In genomic region chrX:104760311-104760710, GRCm38 (mm10) we compare ENCODE assay signal across 19 mouse cellular contexts.
"Had no signal": no experiment of that assay in that cellular context is flagged by ENCODE, and none has a peak within 500 bp of the region (broad histone marks: within the 10 kb centered on the region; RNA-seq: fewer than 3 reads in every experiment).

No protein-coding gene starts in this region.

- H3K36me3 ChIP-seq: kidney, embryonic 15.5 days; liver, embryonic 13.5 days; neural tube, embryonic 12.5 days; neural tube, embryonic 15.5 days; stomach, embryonic 15.5 days had no signal

- H3K27ac ChIP-seq: kidney, embryonic 15.5 days; left cerebral cortex, adult 2 months; liver, embryonic 13.5 days; neural tube, embryonic 12.5 days; neural tube, embryonic 15.5 days; stomach, embryonic 15.5 days had no signal

- H3K4me1 ChIP-seq: kidney, embryonic 15.5 days; liver, embryonic 13.5 days; neural tube, embryonic 12.5 days; neural tube, embryonic 15.5 days; stomach, embryonic 15.5 days had no signal

- DNase-seq: kidney, adult 8-10 months; kidney, postnatal 10 days; kidney, postnatal 36 days; layer of hippocampus, postnatal 36 days; liver, embryonic 13.5 days; lung, adult 2 months; lung, postnatal 14 days; lung, postnatal 4 days; midbrain, embryonic 14.5 days; right cerebral cortex, adult 18-20 months; right cerebral cortex, postnatal 14 days; right cerebral cortex, postnatal 4 days; thymus, postnatal 25 days had no signal

- H3K27me3 ChIP-seq: liver, embryonic 13.5 days; stomach, embryonic 15.5 days had no signal

- H3K9me3 ChIP-seq: kidney, embryonic 15.5 days; liver, embryonic 13.5 days; neural tube, embryonic 12.5 days; neural tube, embryonic 15.5 days; stomach, embryonic 15.5 days had no signal

- H3K4me2 ChIP-seq: kidney, embryonic 15.5 days; liver, embryonic 13.5 days; midbrain, embryonic 11.5 days; neural tube, embryonic 12.5 days; neural tube, embryonic 15.5 days; stomach, embryonic 15.5 days had no signal

- H3K9ac ChIP-seq: kidney, embryonic 15.5 days; liver, embryonic 13.5 days; neural tube, embryonic 12.5 days; neural tube, embryonic 15.5 days; stomach, embryonic 15.5 days had no signal

- H3K4me3 ChIP-seq: kidney, embryonic 15.5 days; left cerebral cortex, adult 2 months; liver, embryonic 13.5 days; neural tube, embryonic 12.5 days; neural tube, embryonic 15.5 days; stomach, embryonic 15.5 days had no signal
